Mouse (Mus musculus): ENCODE results near the gene Nhlh1. TPM values are rescaled to one million over a fixed set of nuclear protein-coding genes. Genes with fewer than 3 reads are reported as not detected.

The Nhlh1 gene
- polyA plus RNA-seq, 1 experiment = 0.02 TPM

GRCm38 (mm10) chr1:172063291-172064023 lies 6.1 kb upstream of the Nhlh1 start:
- Histone ChIP-seq H3ac (ENCODE audit: control insufficient read depth, insufficient read length) (no peak overlapping the region), H3K36me3 (ENCODE audit: control insufficient read depth, insufficient read depth) (no peaks in the 10 kb centered on the region), H3K4me3 (no peak overlapping the region), H3K79me2 (ENCODE audit: control insufficient read depth, insufficient read depth) (no peaks in the 10 kb centered on the region), H3K4me2 (ENCODE audit: low read depth) (no peak overlapping the region), H3K27me3 (ENCODE audit: control insufficient read depth, insufficient read depth, insufficient read length) (no peaks in the 10 kb centered on the region)
- TF ChIP-seq POLR2A (IDR thresholded peaks at IDR 0.05; ENCODE audit: insufficient read length, low read depth) (no peak), MYOD1 (IDR thresholded peaks at IDR 0.05; ENCODE audit: control insufficient read depth in 1 of 3, insufficient read length in 2 of 3, low read depth in 2 of 3) (no peak), MYOG (IDR thresholded peaks at IDR 0.05; ENCODE audit: control insufficient read depth in 1 of 3, insufficient read depth in 1 of 3, insufficient read length in 2 of 3, low read depth in 2 of 3) (no peak), SRF (IDR thresholded peaks at IDR 0.05; ENCODE audit: control insufficient read depth, insufficient read length, low read depth) (no peak), REST (IDR thresholded peaks at IDR 0.05; ENCODE audit: insufficient read depth, insufficient read length) (no peak), TCF12 (IDR thresholded peaks at IDR 0.05; ENCODE audit: insufficient read depth, poor library complexity, severe bottlenecking) (no peak), TCF3 (IDR thresholded peaks at IDR 0.05; ENCODE audit: insufficient read length, low read depth) (no peak)

GRCm38 (mm10) chr1:172062101-172062500 lies 4.7 kb upstream of the Nhlh1 start:
- Histone ChIP-seq H3K79me2 (ENCODE audit: control insufficient read depth, insufficient read depth) (no peaks in the 10 kb centered on the region), H3K36me3 (ENCODE audit: control insufficient read depth, insufficient read depth) (no peaks in the 10 kb centered on the region), H3K4me2 (ENCODE audit: low read depth) (no peak overlapping the region), H3K27me3 (ENCODE audit: control insufficient read depth, insufficient read depth, insufficient read length) (no peaks in the 10 kb centered on the region), H3ac (ENCODE audit: control insufficient read depth, insufficient read length) (no peak overlapping the region), H3K4me3 (no peak overlapping the region)
- TF ChIP-seq E2F4 (IDR thresholded peaks at IDR 0.05; ENCODE audit: insufficient read depth) = no peak
- TF ChIP-seq CEBPB (IDR thresholded peaks at IDR 0.05; ENCODE audit: insufficient read depth, poor library complexity, severe bottlenecking) = no peak
- no peak for TF ChIP-seq POLR2A (IDR thresholded peaks at IDR 0.05; ENCODE audit: insufficient read length, low read depth)
- TF ChIP-seq USF1 (IDR thresholded peaks at IDR 0.05; ENCODE audit: low read depth) = no peak

- Histone ChIP-seq H3K4me2 (ENCODE audit: low read depth) (no peak overlapping the region), H3K79me2 (ENCODE audit: control insufficient read depth, insufficient read depth) (no peaks in the 10 kb centered on the region), H3K27me3 (ENCODE audit: control insufficient read depth, insufficient read depth, insufficient read length) (no peaks in the 10 kb centered on the region), H3K36me3 (ENCODE audit: control insufficient read depth, insufficient read depth) (no peaks in the 10 kb centered on the region), H3ac (ENCODE audit: control insufficient read depth, insufficient read length) (no peak overlapping the region), H3K4me3 (no peak overlapping the region)
- TF ChIP-seq POLR2AphosphoS2 (IDR thresholded peaks at IDR 0.05; ENCODE audit: insufficient read length, low read depth) (no peak), MYOG (IDR thresholded peaks at IDR 0.05; ENCODE audit: control insufficient read depth in 1 of 3, insufficient read depth in 1 of 3, insufficient read length in 2 of 3, low read depth in 2 of 3) (no peak)
These were observed 3.8 kb upstream of the Nhlh1 start for GRCm38 (mm10) chr1:172061217-172061616.

GRCm38 (mm10) chr1:172060659-172061058 lies 3.3 kb upstream of the Nhlh1 start:
- Histone ChIP-seq H3K79me2 (ENCODE audit: control insufficient read depth, insufficient read depth) (no peaks in the 10 kb centered on the region), H3K4me2 (ENCODE audit: low read depth) (no peak overlapping the region)
- TF ChIP-seq SRF (IDR thresholded peaks at IDR 0.05; ENCODE audit: control insufficient read depth, insufficient read length, low read depth) (no peak), TCF3 (IDR thresholded peaks at IDR 0.05; ENCODE audit: insufficient read length, low read depth) (no peak), POLR2AphosphoS2 (IDR thresholded peaks at IDR 0.05; ENCODE audit: insufficient read length, low read depth) (no peak), MYOD1 (IDR thresholded peaks at IDR 0.05; ENCODE audit: control insufficient read depth in 1 of 3, insufficient read length in 2 of 3, low read depth in 2 of 3) (no peak), POLR2A (IDR thresholded peaks at IDR 0.05; ENCODE audit: insufficient read length, low read depth) (no peak), CEBPB (IDR thresholded peaks at IDR 0.05; ENCODE audit: insufficient read depth, poor library complexity, severe bottlenecking) (no peak), USF1 (IDR thresholded peaks at IDR 0.05; ENCODE audit: low read depth) (no peak), MAX (IDR thresholded peaks at IDR 0.05; ENCODE audit: low read depth) (no peak), MYOG (IDR thresholded peaks at IDR 0.05; ENCODE audit: control insufficient read depth in 1 of 3, insufficient read depth in 1 of 3, insufficient read length in 2 of 3, low read depth in 2 of 3) (no peak), REST (IDR thresholded peaks at IDR 0.05; ENCODE audit: insufficient read depth, insufficient read length) (no peak), E2F4 (IDR thresholded peaks at IDR 0.05; ENCODE audit: insufficient read depth) (no peak), TCF12 (IDR thresholded peaks at IDR 0.05; ENCODE audit: insufficient read depth, poor library complexity, severe bottlenecking) (no peak)

GRCm38 (mm10) chr1:172058874-172059273 lies 1.5 kb upstream of the Nhlh1 start:
- TF ChIP-seq CEBPB (IDR thresholded peaks at IDR 0.05; ENCODE audit: insufficient read depth, poor library complexity, severe bottlenecking) (no peak), POLR2A (IDR thresholded peaks at IDR 0.05; ENCODE audit: insufficient read length, low read depth) (no peak), E2F4 (IDR thresholded peaks at IDR 0.05; ENCODE audit: insufficient read depth) (no peak), MYOG (IDR thresholded peaks at IDR 0.05; ENCODE audit: control insufficient read depth in 1 of 3, insufficient read depth in 1 of 3, insufficient read length in 2 of 3, low read depth in 2 of 3) (no peak), TCF3 (IDR thresholded peaks at IDR 0.05; ENCODE audit: insufficient read length, low read depth) (no peak), SRF (IDR thresholded peaks at IDR 0.05; ENCODE audit: control insufficient read depth, insufficient read length, low read depth) (no peak), USF1 (IDR thresholded peaks at IDR 0.05; ENCODE audit: low read depth) (no peak), MYOD1 (IDR thresholded peaks at IDR 0.05; ENCODE audit: control insufficient read depth in 1 of 3, insufficient read length in 2 of 3, low read depth in 2 of 3) (no peak), MAX (IDR thresholded peaks at IDR 0.05; ENCODE audit: low read depth) (no peak), POLR2AphosphoS2 (IDR thresholded peaks at IDR 0.05; ENCODE audit: insufficient read length, low read depth) (no peak)
- no peaks in the 10 kb centered on the region for H3K27me3 ChIP-seq (ENCODE audit: control insufficient read depth, insufficient read depth, insufficient read length)
- H3ac ChIP-seq (ENCODE audit: control insufficient read depth, insufficient read length) = no peak overlapping the region
- H3K4me3 ChIP-seq = no peak overlapping the region
- no peaks in the 10 kb centered on the region for H3K36me3 ChIP-seq (ENCODE audit: control insufficient read depth, insufficient read depth)
- no peak overlapping the region for H3K4me2 ChIP-seq (ENCODE audit: low read depth)
- no peaks in the 10 kb centered on the region for H3K79me2 ChIP-seq (ENCODE audit: control insufficient read depth, insufficient read depth)

More at GRCm38 (mm10) chr1:172060659-172061058, 3.3 kb upstream of the Nhlh1 start:
- H3K4me3 ChIP-seq = no peak overlapping the region
- no peaks in the 10 kb centered on the region for H3K36me3 ChIP-seq (ENCODE audit: control insufficient read depth, insufficient read depth)
- no peaks in the 10 kb centered on the region for H3K27me3 ChIP-seq (ENCODE audit: control insufficient read depth, insufficient read depth, insufficient read length)
- H3ac ChIP-seq (ENCODE audit: control insufficient read depth, insufficient read length) = no peak overlapping the region

Data from myocyte (in vitro differentiated cells).